Mouse (Mus musculus) intestine, embryonic 14.5 days (tissue): ENCODE measurements around the gene Ube3b. TPM values are rescaled to one million over a fixed set of nuclear protein-coding genes. Genes with fewer than 3 reads are reported as not detected.

ENCODE experiments used
- ATAC-seq: fragments of 200-750 bp; cut with Nextera tagmentation; replicated peaks from 2 replicates; pipeline ENCODE4 v1.8.0; 2017; ENCODE audit warnings: low read depth, moderate number of reproducible peaks, moderate TSS enrichment, moderate library complexity; ENCODE audit not compliant: low FRiP score, low TSS enrichment
- DNase-seq: peaks from one replicate; pipeline ENCODE4 v3.0.0-alpha.2; 2018; ENCODE audit warnings: low spot score
- H3K27ac ChIP-seq: fragments of 300-500 bp; sonication (generic); 2 replicates; pipeline ENCODE4 v1.5.1; 2014; ENCODE audit warnings: low read depth, mild to moderate bottlenecking, control low read depth
- H3K27me3 ChIP-seq: fragments of 300-500 bp; sonication (generic); replicated peaks from 2 replicates; pipeline ENCODE4 v1.6.1; 2014; ENCODE audit warnings: low read length, control low read depth; ENCODE audit not compliant: control insufficient read depth, insufficient read depth
- H3K36me3 ChIP-seq: fragments of 300-500 bp; sonication (generic); 2 replicates; pipeline ENCODE4 v1.6.1; 2014; ENCODE audit warnings: low read length, control low read depth; ENCODE audit not compliant: control insufficient read depth, insufficient read depth
- H3K4me1 ChIP-seq: fragments of 300-500 bp; sonication (generic); replicated peaks from 2 replicates; pipeline ENCODE4 v1.6.1; 2014; ENCODE audit warnings: low read length, control low read depth, mixed read lengths; ENCODE audit not compliant: control insufficient read depth, insufficient read depth
- H3K4me2 ChIP-seq: fragments of 300-500 bp; sonication (generic); 2 replicates; pipeline ENCODE4 v1.6.1; 2014; ENCODE audit warnings: low read length
- H3K4me3 ChIP-seq: fragments of 300-500 bp; sonication (generic); 2 replicates; pipeline ENCODE4 v1.5.1; 2014; ENCODE audit warnings: low read depth, low read length, control low read depth, mixed read lengths
- H3K9ac ChIP-seq: fragments of 300-500 bp; sonication (generic); 2 replicates; pipeline ENCODE4 v1.6.1; 2014; ENCODE audit warnings: mild to moderate bottlenecking, low read length
- H3K9me3 ChIP-seq: fragments of 300-500 bp; sonication (generic); 2 replicates; pipeline ENCODE4 v1.6.1; 2016; ENCODE audit warnings: low read length, control low read depth; ENCODE audit not compliant: control insufficient read depth
- WGBS: fragments of 180-500 bp; shearing (Covaris S2); extraction: QIAGEN DNeasy Blood & Tissue Kit; methylation state at CpG from one replicate; pipeline ENCODE4 v1.1.7; 2014; 5-methylcytosine and 5-hydroxymethylcytosine counted together
- polyA plus RNA-seq: library from polyadenylated mRNA; unstranded; fragments of >200 nt; fragmentation: Nextera tagmentation; extraction: Ambion mirVana; gene quantifications from 2 replicates; pipeline ENCODE4 v1.2.1, GENCODE M21; 2014

Ube3b gene
- polyA plus RNA-seq, 1 experiment from 2014 or later, result 51.8 TPM

GRCm38 (mm10) chr5:114358833-114359232, 21.6 kb upstream of the Ube3b start:
- ATAC-seq (no peak), DNase-seq (no peak)
- H3K27me3 ChIP-seq, result no peaks in the 10 kb centered on the region
- no peak overlapping the region for H3K4me3 ChIP-seq
- H3K9me3 ChIP-seq, result no peaks in the 10 kb centered on the region
- peak overlapping the region; percentile 81 for H3K27ac ChIP-seq
- H3K4me2 ChIP-seq, result peak overlapping the region; percentile 3; the same call in 1 of the 2 replicates
- peaks cover 22% of the 10 kb centered on the region for H3K4me1 ChIP-seq
- peaks cover 39% of the 10 kb centered on the region for H3K36me3 ChIP-seq
- 66% methylated on average over 10 of the region's 10 CpGs for WGBS
- no peak overlapping the region for H3K9ac ChIP-seq

GRCm38 (mm10) chr5:114359586-114359985, 20.8 kb upstream of the Ube3b start:
- ATAC-seq, result peak; percentile 44; the same call in 1 of the 2 replicates
- DNase-seq, result peak; percentile 63
- H3K4me3 ChIP-seq, result 0 out of 2 replicates have a peak overlapping the region, but pooled peaks have one; percentile 4
- 27% methylated on average over 8 of the region's 8 CpGs for WGBS
- H3K27me3 ChIP-seq, result no peaks in the 10 kb centered on the region
- peak overlapping the region; percentile 81 for H3K27ac ChIP-seq
- peaks cover 22% of the 10 kb centered on the region for H3K4me1 ChIP-seq
- peaks cover 46% of the 10 kb centered on the region for H3K36me3 ChIP-seq
- H3K9me3 ChIP-seq, result no peaks in the 10 kb centered on the region
- H3K4me2 ChIP-seq, result peak overlapping the region; percentile 3; the same call in 1 of the 2 replicates
- H3K9ac ChIP-seq, result 0 out of 2 replicates have a peak overlapping the region, but pooled peaks have one; percentile 13

GRCm38 (mm10) chr5:114360968-114361367, 19.4 kb upstream of the Ube3b start:
- Histone ChIP-seq H3K4me3 (no peak overlapping the region), H3K27me3 (no peaks in the 10 kb centered on the region), H3K27ac (no peak overlapping the region), H3K4me1 (peaks cover 22% of the 10 kb centered on the region), H3K36me3 (peaks cover 60% of the 10 kb centered on the region), H3K4me2 (no peak overlapping the region), H3K9ac (no peak overlapping the region), H3K9me3 (no peaks in the 10 kb centered on the region)
- 83% methylated on average over 15 of the region's 15 CpGs for WGBS
- ATAC-seq (no peak), DNase-seq (no peak)

- no peak for DNase-seq
- H3K9ac ChIP-seq, result no peak overlapping the region
- WGBS, result 79% methylated on average over 23 of the region's 23 CpGs
- no peak overlapping the region for H3K4me2 ChIP-seq
- H3K4me3 ChIP-seq, result no peak overlapping the region
- peaks cover 98% of the 10 kb centered on the region for H3K36me3 ChIP-seq
- no peaks in the 10 kb centered on the region for H3K27me3 ChIP-seq
- H3K4me1 ChIP-seq, result peaks cover 17% of the 10 kb centered on the region
- peak; percentile 68 for ATAC-seq
- no peaks in the 10 kb centered on the region for H3K9me3 ChIP-seq
- peak overlapping the region; percentile 43; the same call in 1 of the 2 replicates for H3K27ac ChIP-seq
These were observed 15.2 kb upstream of the Ube3b start for GRCm38 (mm10) chr5:114365043-114365752.

- no peak overlapping the region for H3K9ac ChIP-seq
- ATAC-seq (no peak), DNase-seq (no peak)
- H3K27me3 ChIP-seq, result no peaks in the 10 kb centered on the region
- no peak overlapping the region for H3K27ac ChIP-seq
- no peaks in the 10 kb centered on the region for H3K9me3 ChIP-seq
- H3K4me2 ChIP-seq, result no peak overlapping the region
- no peak overlapping the region for H3K4me3 ChIP-seq
- peaks cover 46% of the 10 kb centered on the region for H3K4me1 ChIP-seq
- 81% methylated on average over 14 of the region's 14 CpGs for WGBS
- H3K36me3 ChIP-seq, result peaks cover 93% of the 10 kb centered on the region
These were observed 12.3 kb upstream of the Ube3b start for GRCm38 (mm10) chr5:114368121-114368520.

- peak overlapping the region; percentile 93 for H3K27ac ChIP-seq
- peaks cover 91% of the 10 kb centered on the region for H3K36me3 ChIP-seq
- no peak overlapping the region for H3K4me2 ChIP-seq
- no peak for ATAC-seq
- peaks cover 46% of the 10 kb centered on the region for H3K4me1 ChIP-seq
- no peaks in the 10 kb centered on the region for H3K27me3 ChIP-seq
- 86% methylated on average over 16 of the region's 16 CpGs for WGBS
- H3K9me3 ChIP-seq, result no peaks in the 10 kb centered on the region
- H3K4me3 ChIP-seq, result no peak overlapping the region
- H3K9ac ChIP-seq, result no peak overlapping the region
- no peak for DNase-seq
These were observed 11.5 kb upstream of the Ube3b start for GRCm38 (mm10) chr5:114368803-114369496.

GRCm38 (mm10) chr5:114369921-114370320, 10.5 kb upstream of the Ube3b start:
- Histone ChIP-seq H3K9ac (peak overlapping the region; percentile 8; the same call in 1 of the 2 replicates), H3K27ac (peak overlapping the region; percentile 93), H3K36me3 (peaks cover 91% of the 10 kb centered on the region), H3K4me3 (no peak overlapping the region), H3K27me3 (no peaks in the 10 kb centered on the region), H3K4me1 (peaks cover 53% of the 10 kb centered on the region), H3K9me3 (no peaks in the 10 kb centered on the region), H3K4me2 (no peak overlapping the region)
- ATAC-seq, result no peak
- DNase-seq, result no peak
- 68% methylated on average over 9 of the region's 9 CpGs for whole genome bisulfite sequencing

- H3K9ac ChIP-seq, result peak overlapping the region; percentile 30; the same call in 1 of the 2 replicates
- no peaks in the 10 kb centered on the region for H3K9me3 ChIP-seq
- WGBS, result 32% methylated on average over 9 of the region's 9 CpGs
- H3K27me3 ChIP-seq, result no peaks in the 10 kb centered on the region
- ATAC-seq (no peak; the same call in 1 of the 2 replicates), DNase-seq (peak; percentile 60)
- no peak overlapping the region for H3K4me3 ChIP-seq
- peaks cover 91% of the 10 kb centered on the region for H3K36me3 ChIP-seq
- peaks cover 55% of the 10 kb centered on the region for H3K4me1 ChIP-seq
- H3K4me2 ChIP-seq, result peak overlapping the region; percentile 8; the same call in 1 of the 2 replicates
- H3K27ac ChIP-seq, result peak overlapping the region; percentile 93
These were observed 10.0 kb upstream of the Ube3b start for GRCm38 (mm10) chr5:114370371-114370776.
